Comparison of ENCODE assay signal across 29 mouse cellular contexts in genomic region chr9:48443873-48444272, GRCm38 (mm10). TPM values are rescaled to one million over a fixed set of nuclear protein-coding genes. Genes with fewer than 3 reads are reported as not detected.
DNase-seq lines count a peak whose midpoint lies in the region; ATAC-seq and TF ChIP-seq lines count a peak whose summit lies in the region.
"Had no signal": no experiment of that assay in that cellular context is flagged by ENCODE, and none has a peak within 500 bp of the region (broad histone marks: within the 10 kb centered on the region; RNA-seq: fewer than 3 reads in every experiment).

No protein-coding gene starts in this region.

- H3K27ac ChIP-seq in CH12.LX (ENCODE audit: insufficient read depth, low read depth): no peak overlapping the region
- H3K27ac ChIP-seq in heart, embryonic 12.5 days (ENCODE audit: poor library complexity, severe bottlenecking): no peak overlapping the region
- no peak overlapping the region for H3K27ac ChIP-seq in stomach, postnatal 0 days (replicated peaks)
- H3K27ac ChIP-seq: embryonic facial prominence, embryonic 15.5 days; hindbrain, embryonic 12.5 days; kidney, postnatal 0 days; limb, embryonic 10.5 days; liver, embryonic 15.5 days; lung, embryonic 15.5 days; midbrain, embryonic 12.5 days; stomach, embryonic 15.5 days had no signal

- TF ChIP-seq EP300 in CH12.LX (IDR thresholded peaks at IDR 0.05; ENCODE audit: low read length): peak; percentile 83
- no peak for TF ChIP-seq EP300 in stomach, postnatal 0 days (optimal IDR thresholded peaks at IDR 0.05)

- H3K4me2 ChIP-seq in CH12.LX (ENCODE audit: insufficient read depth, low read depth, poor library complexity, severe bottlenecking): no peak overlapping the region
- no peak overlapping the region for H3K4me2 ChIP-seq in heart, embryonic 12.5 days
- H3K4me2 ChIP-seq in stomach, postnatal 0 days (replicated peaks; ENCODE audit: low read depth): no peak overlapping the region
- H3K4me2 ChIP-seq: embryonic facial prominence, embryonic 15.5 days; heart, embryonic 11.5 days; hindbrain, embryonic 12.5 days; liver, embryonic 15.5 days; lung, embryonic 15.5 days; midbrain, embryonic 12.5 days; stomach, embryonic 15.5 days had no signal

- no peaks in the 10 kb centered on the region for H3K79me2 ChIP-seq in CH12.LX (replicated peaks; ENCODE audit: control insufficient read depth, extremely low read depth, insufficient read depth, poor library complexity, severe bottlenecking)

- H3K9me3 ChIP-seq in CH12.LX (replicated peaks; ENCODE audit: low read length): no peaks in the 10 kb centered on the region
- no peaks in the 10 kb centered on the region for H3K9me3 ChIP-seq in heart, embryonic 12.5 days (replicated peaks)
- no peaks in the 10 kb centered on the region for H3K9me3 ChIP-seq in stomach, postnatal 0 days (ENCODE audit: control insufficient read depth, low read length)
- H3K9me3 ChIP-seq: embryonic facial prominence, embryonic 15.5 days; hindbrain, embryonic 12.5 days; limb, embryonic 10.5 days; liver, embryonic 15.5 days; lung, embryonic 15.5 days; midbrain, embryonic 12.5 days; stomach, embryonic 15.5 days had no signal

- dilution Hi-C loops in CH12.LX (cut with MboI; ENCODE audit: extremely low pct_ligation_motif_present, extremely low pct_unique_long_range_greater_than_20kb, low sequenced_read_pairs): no loop called here

- TF ChIP-seq RAD21 in CH12.LX (IDR thresholded peaks at IDR 0.05; ENCODE audit: low read depth, low read length): no peak

- no peak overlapping the region for H3K4me3 ChIP-seq in CH12.LX (replicated peaks in 1 of 3; ENCODE audit: low read depth in 2 of 3, low read length in 2 of 3, poor library complexity in 1 of 3)
- H3K4me3 ChIP-seq in heart, embryonic 12.5 days: no peak overlapping the region
- no peak overlapping the region for H3K4me3 ChIP-seq in stomach, postnatal 0 days (ENCODE audit: low read depth, low read length)
- H3K4me3 ChIP-seq: embryonic facial prominence, embryonic 15.5 days; hindbrain, embryonic 12.5 days; limb, embryonic 10.5 days; liver, embryonic 15.5 days; lung, embryonic 15.5 days; midbrain, embryonic 12.5 days; stomach, embryonic 15.5 days had no signal

- no peak for TF ChIP-seq CTCF in CH12.LX (conservative IDR thresholded peaks at IDR 0.05 in 1 of 2, IDR thresholded peaks at IDR 0.05 in 1 of 2; ENCODE audit: low read depth in 2 of 2, low read length in 2 of 2)
- TF ChIP-seq CTCF in stomach, postnatal 0 days (IDR thresholded peaks at IDR 0.05; ENCODE audit: low read depth): no peak

- no peaks in the 10 kb centered on the region for H3K27me3 ChIP-seq in CH12.LX (replicated peaks)
- no peaks in the 10 kb centered on the region for H3K27me3 ChIP-seq in heart, embryonic 12.5 days (replicated peaks)
- H3K27me3 ChIP-seq in stomach, postnatal 0 days (ENCODE audit: control insufficient read depth, insufficient read depth, low read length): no peaks in the 10 kb centered on the region
- H3K27me3 ChIP-seq: embryonic facial prominence, embryonic 15.5 days; hindbrain, embryonic 12.5 days; liver, embryonic 15.5 days; midbrain, embryonic 12.5 days; stomach, embryonic 15.5 days had no signal

- WGBS in heart, embryonic 12.5 days: 81% methylated on average over 1 of the region's 1 CpGs
- WGBS in stomach, postnatal 0 days: 70% methylated on average over 1 of the region's 1 CpGs

- peaks cover 13 to 44% of the 10 kb centered on the region in 2 experiments for H3K4me1 ChIP-seq in CH12.LX (ENCODE audit: control insufficient read depth in 1 of 2, insufficient read depth in 2 of 2)
- no peaks in the 10 kb centered on the region for H3K4me1 ChIP-seq in heart, embryonic 12.5 days (replicated peaks)
- H3K4me1 ChIP-seq in stomach, postnatal 0 days (replicated peaks; ENCODE audit: control insufficient read depth, insufficient read depth): no peaks in the 10 kb centered on the region
- H3K4me1 ChIP-seq: embryonic facial prominence, embryonic 15.5 days; hindbrain, embryonic 12.5 days; limb, embryonic 10.5 days; lung, embryonic 15.5 days; midbrain, embryonic 12.5 days; stomach, embryonic 15.5 days had no signal

- no peak for TF ChIP-seq POLR2A in CH12.LX (IDR thresholded peaks at IDR 0.05; ENCODE audit: low read depth, low read length)

- ATAC-seq in neutrophil, adult 5-6 weeks (ENCODE audit: extremely low read depth, insufficient number of reproducible peaks, low FRiP score, poor library complexity, severe bottlenecking): peak; percentile 68; the same call in 1 of the 2 replicates
- ATAC-seq in heart, embryonic 12.5 days (ENCODE audit: insufficient number of reproducible peaks, low FRiP score): no peak
- no peak for ATAC-seq in stomach, postnatal 0 days (ENCODE audit: low FRiP score, low TSS enrichment)
- ATAC-seq: forebrain, embryonic 16.5 days; inflammation-experienced regulatory T-cells, adult 6 months had no signal

- in situ Hi-C loops in CH12.LX (cut with MboI; ENCODE audit: low pct_ligation_motif_present, low pct_unique_long_range_greater_than_20kb, low sequenced_read_pairs): loop anchor here (10.0 kb wide), 1 partner anchor 179 kb away; no protein-coding TSS in a partner anchor

- DNase-seq in 416B (ENCODE audit: low read depth) (peak; percentile 74), CH12.LX (ENCODE audit: extremely low read depth) (peak; percentile 81)
- peak; percentile 35 for DNase-seq in induced T-regulatory cell, adult 2 months (ENCODE audit: low read depth)
- DNase-seq in stomach, postnatal 0 days (ENCODE audit: low spot score): no peak
- no peak for DNase-seq in cerebellum, adult 9-11 months
- DNase-seq: adrenal gland, postnatal 14 days; cerebellum, adult 2 months; cerebellum, postnatal 36 days; gastrocnemius, postnatal 25 days; heart, postnatal 10 days; kidney, adult 18-20 months; liver; lung, postnatal 36 days; right cerebral cortex, postnatal 14 days; thymus, adult 18-20 months; thymus, postnatal 36 days had no signal

- no peak overlapping the region for H3K9ac ChIP-seq in CH12.LX (ENCODE audit: insufficient read depth, low read depth)
- no peak overlapping the region for H3K9ac ChIP-seq in heart, embryonic 12.5 days
- H3K9ac ChIP-seq in stomach, postnatal 0 days (ENCODE audit: low read length): no peak overlapping the region
- H3K9ac ChIP-seq: embryonic facial prominence, embryonic 15.5 days; hindbrain, embryonic 12.5 days; liver, embryonic 15.5 days; lung, embryonic 15.5 days; midbrain, embryonic 12.5 days; stomach, embryonic 15.5 days had no signal

- H3K36me3 ChIP-seq in CH12.LX (replicated peaks in 1 of 2; ENCODE audit: control insufficient read depth in 1 of 2, insufficient read depth in 1 of 2, low read length in 1 of 2): peaks cover 0 to 5% of the 10 kb centered on the region in 2 experiments
- H3K36me3 ChIP-seq in heart, embryonic 12.5 days: no peaks in the 10 kb centered on the region
- no peaks in the 10 kb centered on the region for H3K36me3 ChIP-seq in stomach, postnatal 0 days (ENCODE audit: control insufficient read depth, insufficient read depth, low read length)
- H3K36me3 ChIP-seq: embryonic facial prominence, embryonic 15.5 days; hindbrain, embryonic 12.5 days; limb, embryonic 10.5 days; liver, embryonic 15.5 days; lung, embryonic 15.5 days; midbrain, embryonic 12.5 days; stomach, embryonic 15.5 days had no signal

TF ChIP-seq in CH12.LX, 34 proteins besides CTCF, POLR2A, EP300 and RAD21:
- TF ChIP-seq MAFK (IDR thresholded peaks at IDR 0.05; ENCODE audit: insufficient replicate concordance, low read length) (peak; percentile 45; the same call in 1 of the 2 replicates), TCF12 (IDR thresholded peaks at IDR 0.05; ENCODE audit: low read depth, low read length) (peak; percentile 29; the same call in 1 of the 2 replicates), RCOR1 (conservative IDR thresholded peaks at IDR 0.05; ENCODE audit: low read depth, low read length) (no peak), BHLHE40 (IDR thresholded peaks at IDR 0.05; ENCODE audit: low read depth, low read length) (peak; percentile 55; the same call in 1 of the 2 replicates), ETS1 (conservative IDR thresholded peaks at IDR 0.05; ENCODE audit: low read depth, low read length) (peak; percentile 53), HCFC1 (IDR thresholded peaks at IDR 0.05; ENCODE audit: low read depth, low read length) (no peak), ZNF384 (IDR thresholded peaks at IDR 0.05; ENCODE audit: low read depth, low read length) (no peak), IRF4 (IDR thresholded peaks at IDR 0.05; ENCODE audit: low read depth, low read length) (peak; percentile 86), JUND (conservative IDR thresholded peaks at IDR 0.05; ENCODE audit: low read depth, low read length) (peak; percentile 37; the same call in 1 of the 2 replicates)
TF ChIP-seq in CH12.LX: peak in this region for 6.

RNA-seq across cellular contexts. Expression of gene Rexo2, which starts 36.5 kb away (rescaled TPM):
- 120 and 161 TPM in 2 replicates for total RNA-seq in CH12.LX (2012; rRNA removed)
- 108 and 112 TPM in 2 replicates for total RNA-seq in CH12.LX (2014; rRNA removed)
- 253 and 296 TPM in 2 replicates for polyA plus RNA-seq in CH12.LX (2012; ENCODE audit: insufficient read length, low read depth)
- 44.6 and 51.6 TPM in 2 replicates for total RNA-seq in neutrophil, adult 5-6 weeks (2017)
- polyA plus RNA-seq in heart, embryonic 12.5 days (2016; fragmentation: Nextera tagmentation; extraction: Ambion mirVana): 96.4 and 102 TPM in 2 replicates
- polyA plus RNA-seq in stomach, postnatal 0 days (2015; fragmentation: Nextera tagmentation; extraction: Ambion mirVana): 152 and 172 TPM in 2 replicates

RNA-seq across cellular contexts. Expression of gene Rbm7, which starts 51.2 kb away (rescaled TPM):
- total RNA-seq in CH12.LX (2012; rRNA removed) (73.4 and 80.6 TPM in 2 replicates), CH12.LX (2014; rRNA removed) (220 and 232 TPM in 2 replicates)
- 91.9 and 92.2 TPM in 2 replicates for polyA plus RNA-seq in CH12.LX (2012; ENCODE audit: insufficient read length, low read depth)
- 112 and 126 TPM in 2 replicates for total RNA-seq in neutrophil, adult 5-6 weeks (2017)
- polyA plus RNA-seq in heart, embryonic 12.5 days (2016; fragmentation: Nextera tagmentation; extraction: Ambion mirVana): 86.0 and 91.2 TPM in 2 replicates
- 86.8 and 87.9 TPM in 2 replicates for polyA plus RNA-seq in stomach, postnatal 0 days (2015; fragmentation: Nextera tagmentation; extraction: Ambion mirVana)

RNA-seq across cellular contexts. Expression of gene Gm5617, which starts 51.4 kb away (rescaled TPM):
- total RNA-seq in CH12.LX (2012; rRNA removed) (15.3 and 35.2 TPM in 2 replicates), CH12.LX (2014; rRNA removed) (16.5 and 20.4 TPM in 2 replicates)
- polyA plus RNA-seq in CH12.LX (2012; ENCODE audit: insufficient read length, low read depth): 17.0 and 20.5 TPM in 2 replicates
- total RNA-seq in neutrophil, adult 5-6 weeks (2017): 8.1 and 10.1 TPM in 2 replicates
- polyA plus RNA-seq in heart, embryonic 12.5 days (2016; fragmentation: Nextera tagmentation; extraction: Ambion mirVana): 33.4 and 33.8 TPM in 2 replicates
- polyA plus RNA-seq in stomach, postnatal 0 days (2015; fragmentation: Nextera tagmentation; extraction: Ambion mirVana): 49.6 and 50.4 TPM in 2 replicates

Comparison
In these comparisons a context has a peak if more than half of its experiments do, and no peak if none do; other contexts are left out.
1. DNase-seq: peak in 416B (single experiment), CH12.LX (single experiment) and induced T-regulatory cell, adult 2 months (single experiment); none in stomach, postnatal 0 days (single experiment) and cerebellum, adult 9-11 months (single experiment).